Mouse (Mus musculus) megakaryocyte-erythroid progenitor cell, adult 5 weeks (primary cell): ENCODE data around the gene Zfp697. TPM values are rescaled to one million over a fixed set of nuclear protein-coding genes. Genes with fewer than 3 reads are reported as not detected.

Experiments
- polyA plus RNA-seq: library from polyadenylated mRNA; stranded (reverse); fragments of >175 nt; gene quantifications from 2 replicates; pipeline ENCODE4 v1.2.3, GENCODE M21; 2012

Zfp697 gene
- polyA plus RNA-seq: 0.32 and 0.35 TPM in 2 replicates

DNA sequence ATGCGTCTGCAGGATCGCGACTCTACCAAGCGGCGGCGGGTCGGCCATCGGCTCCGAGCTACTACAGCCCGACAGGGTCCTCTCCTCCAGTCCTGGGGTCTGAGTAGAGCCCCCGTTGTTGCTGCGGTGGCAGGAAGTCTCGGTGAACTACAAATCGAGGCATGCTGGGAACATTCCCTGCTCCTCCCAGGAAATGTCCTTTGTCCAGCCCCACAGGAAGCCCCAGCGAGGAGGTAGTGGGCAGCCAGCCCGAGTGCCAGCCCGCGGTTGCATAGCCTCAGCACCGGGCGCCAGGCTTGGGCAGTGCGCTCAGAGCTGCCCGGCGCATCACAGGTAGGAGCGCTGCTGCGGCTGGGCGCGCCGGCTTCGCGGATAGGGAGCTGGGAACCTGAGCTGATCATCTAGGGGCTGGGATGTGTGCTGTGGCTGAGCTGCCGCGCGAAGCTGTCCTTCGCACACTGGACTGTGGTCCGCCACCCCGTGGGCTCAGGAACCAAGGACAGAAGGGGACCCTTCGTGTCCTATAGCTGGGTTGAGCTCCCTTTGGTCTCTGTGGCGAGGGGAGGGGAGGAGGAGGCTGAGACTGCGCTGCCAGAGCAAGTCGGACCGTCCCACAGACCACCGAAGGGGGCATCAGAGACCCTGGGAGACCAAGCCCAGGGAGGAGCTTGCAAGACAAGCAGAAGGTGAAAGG, at the start of gene Zfp697:
TSS of gene Zfp697 (plus strand) at position 216 of the 694 bp plus-strand sequence.

DNA sequence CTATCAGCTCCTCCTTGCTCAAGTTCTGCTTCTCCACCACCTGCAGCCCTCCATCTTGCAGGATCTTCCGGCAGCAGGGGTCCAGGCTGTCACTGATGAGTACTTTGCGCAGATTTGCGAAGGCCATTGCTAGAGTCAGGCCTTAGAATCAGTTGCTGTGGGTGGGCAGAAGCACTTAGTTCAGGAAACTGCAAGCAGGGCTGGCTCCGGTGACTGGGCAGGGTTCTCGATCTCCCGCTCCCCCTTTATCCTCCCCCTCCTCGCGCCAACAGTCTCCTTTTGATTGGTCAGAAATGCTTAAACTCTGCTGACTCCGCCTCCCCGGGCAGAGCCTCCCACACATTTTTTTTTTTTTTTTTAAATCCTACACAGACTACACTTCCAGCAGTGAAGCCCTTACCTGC, 42.6 kb upstream of the Zfp697 start, which contains the start of gene Phgdh:
TSS of gene Phgdh (minus strand) at position 285 of the 404 bp plus-strand sequence.

DNA sequence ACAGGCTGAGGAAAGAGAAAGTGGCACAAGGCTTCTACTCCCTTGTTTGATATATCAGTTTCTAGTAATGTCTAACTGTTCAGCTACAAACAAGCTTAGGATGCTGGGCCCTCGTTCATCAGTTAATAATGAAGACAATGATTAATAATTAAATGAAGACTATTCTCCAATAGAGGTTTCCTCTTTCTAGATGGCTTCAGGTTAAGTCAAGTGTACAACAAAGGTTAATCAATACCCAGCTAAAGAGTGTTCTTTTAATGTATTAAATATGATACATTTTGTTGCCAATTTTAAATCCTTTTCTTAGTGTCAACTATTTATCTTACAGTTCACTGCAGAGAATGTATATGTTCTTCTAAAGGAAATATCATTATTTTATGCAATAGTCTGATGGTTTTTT, 74.8 kb downstream of the Zfp697 start, which contains the start of gene Gm4450:
TSS of gene Gm4450 (minus strand) at position 101 of the 400 bp plus-strand sequence.

DNA sequence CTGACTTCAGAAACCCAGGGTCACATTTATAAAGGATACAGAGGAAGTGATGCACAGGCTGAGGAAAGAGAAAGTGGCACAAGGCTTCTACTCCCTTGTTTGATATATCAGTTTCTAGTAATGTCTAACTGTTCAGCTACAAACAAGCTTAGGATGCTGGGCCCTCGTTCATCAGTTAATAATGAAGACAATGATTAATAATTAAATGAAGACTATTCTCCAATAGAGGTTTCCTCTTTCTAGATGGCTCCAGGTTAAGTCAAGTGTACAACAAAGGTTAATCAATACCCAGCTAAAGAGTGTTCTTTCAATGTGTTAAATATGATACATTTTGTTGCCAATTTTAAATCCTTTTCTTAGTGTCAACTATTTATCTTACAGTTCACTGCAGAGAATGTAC, 128.2 kb downstream of the Zfp697 start, which contains the start of gene Hsd3b4:
TSS of gene Hsd3b4 (minus strand) at position 101 of the 400 bp plus-strand sequence.

GRCm38 (mm10) chr3:98588707-98589106, 206.4 kb downstream of the Zfp697 start, which contains the start of gene Gm10681:
TSS of gene Gm10681 (minus strand) at chr3:98588807.

DNA sequence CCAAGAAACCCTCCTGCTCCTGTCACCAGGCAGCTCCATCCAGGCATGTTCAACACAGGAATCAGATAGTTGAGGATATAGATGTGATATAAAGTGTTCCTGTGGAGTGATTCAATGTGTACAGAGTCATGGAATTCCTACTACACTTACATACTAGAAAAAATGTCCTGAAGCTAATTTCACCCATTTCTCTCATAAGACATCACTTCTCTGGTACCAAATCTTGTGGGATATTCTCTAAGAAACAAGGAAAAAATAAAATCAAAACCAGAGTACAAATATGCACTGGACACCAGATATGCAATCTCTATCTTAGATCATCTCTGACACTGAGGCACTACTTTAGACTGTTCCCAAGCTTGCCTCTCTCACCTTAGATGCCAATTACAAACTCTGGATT, 247.9 kb downstream of the Zfp697 start, which contains the start of gene Hsd3b5:
TSS of gene Hsd3b5 (minus strand) at position 101 of the 400 bp plus-strand sequence.

DNA sequence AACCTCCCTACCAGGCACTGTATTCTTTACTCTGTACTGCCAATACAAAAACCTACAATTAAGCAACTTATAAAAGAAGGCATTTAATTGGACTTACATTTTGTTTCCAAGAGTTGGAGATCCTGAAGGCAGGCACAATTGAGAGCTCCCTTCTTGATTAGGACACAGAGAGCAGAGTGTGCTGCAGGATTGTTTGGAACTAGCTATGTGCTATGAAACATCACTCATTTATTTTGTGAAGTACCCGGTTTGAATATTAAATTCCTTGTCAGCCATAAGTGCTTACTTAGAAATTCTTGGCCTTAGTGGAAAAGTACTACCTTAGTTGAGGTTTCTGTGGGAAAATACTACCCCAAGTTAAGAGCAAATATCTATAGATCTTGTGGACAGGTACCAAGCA, 342.1 kb downstream of the Zfp697 start, which contains the start of gene Hsd3b2:
TSS of gene Hsd3b2 (minus strand) at position 168 of the 400 bp plus-strand sequence.

Other genes starting within 250 kb of the Zfp697 start
- gene Adam30, start 221.8 kb upstream of the Zfp697 start, polyA plus RNA-seq: 0.02 and 0.03 TPM in 2 replicates
- gene Reg4, start 160.3 kb upstream of the Zfp697 start, polyA plus RNA-seq: not detected in 2 replicates
- gene Hmgcs2, start 102.0 kb upstream of the Zfp697 start, polyA plus RNA-seq: 0.06 and 0.22 TPM in 2 replicates
- 296 and 349 TPM in 2 replicates for gene Phgdh, start 42.5 kb upstream of the Zfp697 start, polyA plus RNA-seq
- gene Gm4450, start 74.7 kb downstream of the Zfp697 start, polyA plus RNA-seq: not detected in 2 replicates
- not detected in 2 replicates for gene Hsd3b4, start 128.1 kb downstream of the Zfp697 start, polyA plus RNA-seq
- not detected in 2 replicates for gene Gm10681, start 206.3 kb downstream of the Zfp697 start, polyA plus RNA-seq
- not detected in 2 replicates for gene Hsd3b5, start 247.8 kb downstream of the Zfp697 start, polyA plus RNA-seq